Mouse (Mus musculus) NIH3T3 (cell line): Measurements from ENCODE around the gene Cdk14.

Source experiments
- DNase-seq: peaks from one replicate; pipeline ENCODE4 v3.0.0-alpha.2; 2012; ENCODE audit warnings: low read depth

The Cdk14 gene

GRCm38 (mm10) chr5:5056102-5056883 lies 363.8 kb downstream of the Cdk14 start:
- DNase-seq = peak; percentile 58

- no peak for DNase-seq
Observed at GRCm38 (mm10) chr5:5055494-5055893, 364.6 kb downstream of the Cdk14 start.

- DNase-seq = no peak
Observed at GRCm38 (mm10) chr5:5054270-5054669, 365.8 kb downstream of the Cdk14 start.

DNA sequence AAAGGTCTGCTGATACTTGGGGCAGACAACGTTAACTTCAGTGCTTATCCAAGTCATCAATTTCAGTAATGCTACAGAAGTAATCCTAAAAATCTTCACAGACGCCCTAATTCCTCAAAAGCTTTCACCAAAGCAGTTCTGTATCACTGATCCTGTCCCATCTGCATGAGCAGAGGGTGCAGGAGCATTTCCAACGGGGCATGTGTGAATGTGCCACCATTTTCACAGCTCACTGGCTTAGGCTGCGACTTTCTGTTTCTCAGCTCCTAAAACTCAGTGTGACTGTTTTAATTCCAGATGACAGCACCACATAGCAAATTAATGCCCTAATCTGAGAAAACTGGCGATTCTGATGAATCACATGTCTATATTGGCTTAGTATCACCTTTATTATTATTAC lies 375.8 kb downstream of the Cdk14 start:
- no peak for DNase-seq

DNA sequence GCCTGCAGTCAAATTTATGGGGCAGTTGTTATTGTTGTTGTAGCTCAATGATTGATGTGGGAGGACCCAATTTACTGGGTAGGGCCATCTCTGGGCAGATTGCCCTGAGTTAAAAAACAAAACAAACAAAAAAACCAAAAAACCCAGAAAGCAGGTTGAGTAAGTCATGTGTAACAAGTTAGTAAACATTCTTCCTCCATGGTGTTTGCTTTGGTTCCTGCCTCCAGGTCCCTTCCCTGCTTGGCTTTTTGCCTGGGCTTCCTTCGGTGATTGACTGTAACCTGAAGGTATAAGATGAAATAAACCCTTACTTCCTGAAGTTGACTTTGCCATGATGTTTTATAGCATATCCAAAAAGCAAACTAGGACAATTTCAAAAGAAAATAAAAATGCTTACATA lies 377.4 kb downstream of the Cdk14 start:
- no peak for DNase-seq

DNA sequence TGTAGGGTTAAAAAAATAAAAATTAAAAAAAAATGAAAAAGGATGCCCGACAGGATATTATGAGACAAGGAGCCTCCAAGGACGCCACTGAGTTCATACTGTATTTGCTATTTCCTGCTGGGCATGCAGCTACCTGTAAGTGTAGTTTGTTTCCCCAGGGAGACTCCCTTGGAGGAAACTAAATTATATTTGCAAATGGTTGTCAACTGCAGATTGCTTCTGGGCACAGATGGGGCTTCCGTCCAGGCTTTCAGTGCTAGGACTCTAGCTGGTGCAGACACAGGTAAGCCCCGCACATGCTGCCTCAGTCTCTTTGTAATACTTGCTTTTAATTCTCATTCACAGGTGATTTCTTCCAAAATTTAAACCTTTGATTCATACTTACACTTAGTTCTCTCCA lies 378.6 kb downstream of the Cdk14 start:
- DNase-seq = no peak

GRCm38 (mm10) chr5:5039700-5040284 lies 380.3 kb downstream of the Cdk14 start:
- no peak for DNase-seq

DNA sequence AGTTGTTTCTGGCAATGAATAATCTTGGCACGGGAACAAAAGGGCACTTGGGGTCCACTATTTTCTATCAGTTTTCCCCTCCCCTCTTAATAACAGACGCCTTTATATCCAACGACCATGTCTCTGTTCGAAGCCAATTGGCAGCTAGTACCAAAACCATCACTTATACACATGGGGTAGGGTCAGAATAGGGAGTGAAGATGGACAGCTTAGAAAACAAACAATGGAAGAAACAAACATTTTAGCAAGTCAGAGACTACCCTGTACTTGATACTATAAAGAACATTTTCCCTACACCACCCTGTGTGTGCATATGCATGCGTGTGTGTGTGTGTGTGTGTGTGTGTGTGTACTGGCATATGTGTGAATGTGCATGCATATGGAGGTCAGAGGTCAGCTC lies 386.7 kb downstream of the Cdk14 start:
- DNase-seq = no peak

DNA sequence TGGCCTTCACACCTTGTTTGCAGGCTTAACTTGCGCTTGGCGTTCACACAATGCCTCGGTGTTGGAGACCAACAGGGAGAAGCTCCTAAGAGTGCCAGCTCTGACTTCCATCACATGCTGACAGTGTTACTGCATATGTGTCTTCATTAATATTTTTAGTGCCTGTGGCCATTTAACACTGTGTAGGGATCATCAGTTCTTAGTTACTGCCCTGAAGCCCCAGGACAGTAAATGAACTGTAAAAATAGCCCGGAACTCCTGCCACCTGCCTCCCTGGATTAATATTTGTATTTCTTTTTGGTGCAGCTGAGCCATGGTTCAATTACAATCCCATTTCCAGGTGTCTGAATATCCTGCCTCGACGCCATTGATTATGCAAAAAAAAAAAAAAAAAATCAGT lies 387.3 kb downstream of the Cdk14 start:
- no peak for DNase-seq

- no peak for DNase-seq
Observed at GRCm38 (mm10) chr5:5032446-5032845, 387.7 kb downstream of the Cdk14 start.

- peak; percentile 80 for DNase-seq
Observed at GRCm38 (mm10) chr5:5030431-5030830, 389.7 kb downstream of the Cdk14 start.

DNA sequence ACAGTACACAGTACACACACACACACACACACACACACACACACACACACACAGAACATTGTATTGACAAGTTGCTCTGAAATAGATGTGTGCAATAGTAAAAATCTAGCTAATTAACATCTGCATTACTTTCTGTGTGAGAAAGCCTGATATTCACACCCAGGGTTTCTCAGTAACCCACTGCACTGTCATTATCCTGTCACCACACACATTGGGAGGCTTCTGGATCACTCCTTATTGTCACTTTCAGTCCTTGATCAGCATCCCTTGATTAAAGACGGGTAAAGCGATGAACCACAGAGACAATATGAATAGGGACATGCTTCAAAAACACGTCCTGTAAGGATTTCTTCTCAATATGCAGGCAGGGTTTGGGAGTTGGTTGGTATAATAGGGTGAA lies 401.2 kb downstream of the Cdk14 start:
- no peak for DNase-seq

DNA sequence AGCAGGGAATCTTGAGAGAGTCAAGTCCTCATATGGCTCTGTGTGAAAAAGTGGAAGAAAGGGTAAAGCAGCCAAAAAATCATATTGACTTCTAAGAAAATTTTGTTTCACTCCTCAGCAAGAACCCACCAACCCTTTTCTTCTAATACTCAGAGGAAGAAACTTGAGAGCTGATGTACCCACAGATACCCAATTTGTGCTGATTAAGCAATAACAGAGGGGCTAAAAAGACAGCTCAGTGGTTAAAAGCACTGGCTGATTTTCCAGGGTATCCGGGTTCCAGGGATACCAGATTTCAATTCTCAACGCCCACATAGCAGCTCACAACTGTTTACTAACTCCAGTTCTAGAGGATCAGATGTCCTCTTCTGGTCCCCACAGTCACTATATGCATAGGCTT lies 401.9 kb downstream of the Cdk14 start:
- no peak for DNase-seq

- DNase-seq = no peak
Observed at GRCm38 (mm10) chr5:5013783-5014182, 406.3 kb downstream of the Cdk14 start.

DNA sequence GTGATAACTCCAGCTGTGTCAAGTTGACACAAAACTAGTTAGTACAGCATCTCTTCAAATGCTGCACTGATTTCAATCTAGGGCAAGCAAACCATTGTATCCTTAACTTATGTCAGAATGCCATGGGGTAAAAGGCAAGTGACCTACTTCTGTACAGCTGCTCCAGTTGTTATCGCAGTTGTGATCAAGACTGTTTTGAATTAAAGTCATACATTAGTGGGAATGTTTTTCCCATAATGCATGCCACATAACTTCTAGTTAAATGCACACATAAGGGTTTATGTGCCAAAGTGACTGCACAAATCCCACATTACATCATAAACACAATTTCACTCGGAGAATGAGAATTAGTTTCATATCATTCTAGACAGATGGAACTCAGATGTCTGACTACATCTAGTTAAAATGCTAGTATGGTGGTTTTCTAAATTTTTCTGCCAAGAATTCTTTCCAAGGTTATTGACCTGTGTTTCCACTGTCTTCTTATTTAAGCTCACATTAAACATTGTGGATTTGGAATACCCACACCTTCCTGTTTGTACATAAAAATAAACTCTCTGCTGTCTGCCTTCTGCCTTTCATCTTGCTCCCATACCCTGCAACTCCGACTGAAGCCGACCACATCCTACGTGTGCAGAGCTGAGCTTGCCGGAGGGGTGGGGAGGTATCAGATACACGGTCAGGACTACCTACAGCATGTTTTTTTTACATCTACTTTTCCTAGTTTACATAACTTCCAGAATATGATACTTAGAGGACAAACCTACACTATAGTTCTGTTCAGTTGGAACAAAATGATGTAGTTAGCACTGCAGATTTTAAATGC lies 407.4 kb downstream of the Cdk14 start:
- peak; percentile 28 for DNase-seq

DNA sequence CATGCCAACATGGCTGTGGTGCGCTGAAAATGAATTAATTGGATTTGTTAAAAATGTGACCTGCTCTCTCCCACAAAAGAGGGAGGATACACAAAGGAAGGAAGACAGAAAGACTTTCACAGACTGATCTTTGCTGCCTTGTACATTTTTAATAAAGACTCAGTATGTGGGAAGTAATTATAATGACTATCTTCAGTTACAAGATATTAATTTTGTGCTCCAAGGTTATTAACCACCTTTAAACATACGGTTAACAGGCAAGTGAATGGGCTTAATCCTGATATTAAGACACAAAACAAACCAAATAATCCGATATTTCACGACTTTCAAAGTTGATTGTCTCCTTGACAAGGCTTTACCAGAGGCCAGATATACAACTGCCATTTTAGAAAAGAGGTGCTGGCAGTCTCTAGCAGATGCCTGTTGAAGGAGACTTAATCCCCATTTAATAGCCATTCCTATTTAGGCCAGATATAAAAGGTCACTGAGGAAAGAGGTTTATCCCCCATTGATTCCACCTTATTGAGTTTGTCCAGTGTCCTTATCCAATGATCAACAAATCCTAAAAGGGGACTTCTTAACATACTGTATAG lies 411.9 kb downstream of the Cdk14 start:
- DNase-seq = no peak

- no peak for DNase-seq
Observed at GRCm38 (mm10) chr5:5007489-5008152, 412.5 kb downstream of the Cdk14 start.

DNA sequence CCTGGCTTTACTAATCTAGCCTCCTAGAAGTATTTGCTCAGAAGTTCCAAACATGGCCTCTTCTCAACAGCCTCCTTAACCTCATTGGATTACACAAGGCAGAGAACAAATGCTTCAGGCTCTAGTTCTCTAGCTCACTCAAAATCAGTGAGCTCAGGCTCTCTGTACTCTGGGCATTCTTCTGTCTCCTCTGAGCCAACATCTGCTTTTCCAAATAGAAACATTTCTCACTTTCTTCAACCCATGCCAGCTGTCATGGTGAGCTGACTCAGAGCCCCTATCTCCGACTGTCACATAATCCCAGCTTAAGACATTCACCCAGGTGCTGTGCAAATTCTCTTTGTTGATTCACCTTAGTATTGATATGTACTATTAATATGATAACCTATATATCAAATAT lies 414.5 kb downstream of the Cdk14 start:
- peak; percentile 31 for DNase-seq

DNA sequence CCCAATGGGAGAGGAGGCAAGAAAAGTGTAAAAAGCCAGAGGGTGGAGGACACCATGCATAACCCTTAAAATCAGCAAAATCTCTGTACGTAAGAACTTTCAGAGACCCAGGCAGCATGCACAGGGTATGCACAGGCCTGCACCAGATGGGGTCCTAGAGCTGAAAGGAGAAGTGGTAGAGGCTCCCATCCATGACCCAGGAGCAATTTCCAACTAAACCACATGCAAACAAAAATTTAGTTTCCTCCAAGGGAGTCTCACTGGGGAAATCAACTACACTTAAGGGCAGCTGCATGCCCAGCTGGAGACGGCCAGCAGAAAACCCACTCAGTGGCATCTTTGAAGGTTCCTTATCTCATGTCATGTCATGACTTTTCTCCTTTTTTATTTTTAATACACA lies 415.4 kb downstream of the Cdk14 start:
- no peak for DNase-seq

DNA sequence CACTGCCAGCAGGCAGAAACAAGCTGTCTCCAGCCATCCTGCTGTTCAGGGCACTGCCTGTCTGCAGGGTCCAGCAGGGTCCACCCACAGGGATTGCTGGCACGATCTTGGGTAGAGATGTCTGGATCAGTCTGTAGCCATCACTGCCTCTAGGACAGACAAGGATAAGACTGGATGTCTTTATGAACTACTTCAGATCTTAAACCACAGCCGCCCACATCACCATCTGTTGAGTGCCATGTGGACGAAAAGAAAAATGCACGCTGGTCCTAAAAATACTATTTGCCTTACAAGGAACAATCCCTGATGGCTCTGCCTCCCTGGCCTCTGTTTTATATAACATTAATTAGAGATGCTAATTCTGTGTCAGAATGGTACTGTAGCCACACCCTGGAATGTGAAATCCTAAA lies 426.9 kb downstream of the Cdk14 start:
- peak; percentile 50 for DNase-seq

- no peak for DNase-seq
Observed at GRCm38 (mm10) chr5:4991023-4991422, 429.1 kb downstream of the Cdk14 start.

- no peak for DNase-seq
Observed at GRCm38 (mm10) chr5:4990237-4990636, 429.9 kb downstream of the Cdk14 start.
